Mouse (Mus musculus) gastrocnemius, postnatal 14 days (tissue): ENCODE results near the gene Cyp2e1. TPM values are rescaled to one million over a fixed set of nuclear protein-coding genes. Genes with fewer than 3 reads are reported as not detected.
"Not testable (repeated sequence)": the region's sequence is repeated elsewhere in the genome, so short reads cannot be mapped to it uniquely, and the experiment has no call there.

ENCODE experiments used
- DNase-seq: peaks from one replicate; pipeline ENCODE4 v3.0.0; 2021; ENCODE audit warnings: mixed read lengths
- intact Hi-C: fragments of 180-260 bp; cut with DNase I; formaldehyde crosslinking; loops from one replicate; pipeline ENCODE4 v1.15.1; 2025; ENCODE audit warnings: low total_unique reads
- long read RNA-seq, 2 experiments: library from polyadenylated mRNA; stranded (forward); transcript quantifications; one replicate each; pipeline ENCODE4 v2.0.0; 2021
- total RNA-seq, 2 experiments: library from RNA; stranded (reverse); gene quantifications; 2 replicates each; pipeline ENCODE4 v1.2.3; 2021

Gene Cyp2e1
- total RNA-seq = under 1 TPM; 0.21 to 0.33 TPM
- long read RNA-seq, experiment 1 = 0 reads
- long read RNA-seq, experiment 2 = 0 reads

- intact Hi-C loops = no loop called here
- no peak for DNase-seq
These were observed at the start of gene Cyp2e1 for GRCm38 (mm10) chr7:140763447-140764020. Gene Cyp2e1, plus strand, starts transcription at chr7:140763739.

- DNase-seq = no peak
- intact Hi-C loops = no loop called here
These were observed 46.1 kb upstream of the Cyp2e1 start for GRCm38 (mm10) chr7:140717155-140718055.

GRCm38 (mm10) chr7:140721095-140721494 lies 42.4 kb upstream of the Cyp2e1 start:
- intact Hi-C loops = no loop called here
- DNase-seq = no peak

GRCm38 (mm10) chr7:140725558-140725957 lies 38.0 kb upstream of the Cyp2e1 start:
- DNase-seq = no peak
- intact Hi-C loops = no loop called here

- intact Hi-C loops = no loop called here
These were observed 30.4 kb upstream of the Cyp2e1 start for GRCm38 (mm10) chr7:140733162-140733561.

GRCm38 (mm10) chr7:140747402-140747801 lies 16.1 kb upstream of the Cyp2e1 start:
- DNase-seq = no peak
- intact Hi-C loops = no loop called here

More at GRCm38 (mm10) chr7:140733162-140733561, 30.4 kb upstream of the Cyp2e1 start:
- DNase-seq = no peak

GRCm38 (mm10) chr7:140748116-140748826 lies 15.3 kb upstream of the Cyp2e1 start:
- no peak for DNase-seq
- intact Hi-C loops = no loop called here

- intact Hi-C loops = no loop called here
- DNase-seq = no peak
These were observed 14.7 kb upstream of the Cyp2e1 start for GRCm38 (mm10) chr7:140748827-140749160.

- no peak for DNase-seq
- intact Hi-C loops = no loop called here
These were observed 9.0 kb upstream of the Cyp2e1 start for GRCm38 (mm10) chr7:140754556-140754955.

GRCm38 (mm10) chr7:140756151-140756854 lies 7.2 kb upstream of the Cyp2e1 start:
- intact Hi-C loops = no loop called here
- DNase-seq = no peak

- intact Hi-C loops = no loop called here
- no peak for DNase-seq
These were observed 2.9 kb upstream of the Cyp2e1 start for GRCm38 (mm10) chr7:140760647-140761046.

GRCm38 (mm10) chr7:140765391-140765790 lies 1.9 kb downstream of the Cyp2e1 start:
- intact Hi-C loops, DNase-seq: not testable (repeated sequence)

GRCm38 (mm10) chr7:140765888-140766739 lies 2.6 kb downstream of the Cyp2e1 start:
- DNase-seq = no peak
- intact Hi-C loops = no loop called here

GRCm38 (mm10) chr7:140780548-140780947 lies 17.0 kb downstream of the Cyp2e1 start:
- intact Hi-C loops = no loop called here

GRCm38 (mm10) chr7:140787406-140788052 lies 24.0 kb downstream of the Cyp2e1 start, which contains the start of gene Syce1:
Gene Syce1, minus strand, starts transcription at chr7:140787852.
- DNase-seq = no peak
- intact Hi-C loops = no loop called here

More at GRCm38 (mm10) chr7:140780548-140780947, 17.0 kb downstream of the Cyp2e1 start:
- DNase-seq = no peak

GRCm38 (mm10) chr7:140788053-140788435 lies 24.5 kb downstream of the Cyp2e1 start:
- intact Hi-C loops = no loop called here
- no peak for DNase-seq

GRCm38 (mm10) chr7:140793541-140793940 lies 30.0 kb downstream of the Cyp2e1 start:
- intact Hi-C loops = no loop called here
- DNase-seq = no peak

GRCm38 (mm10) chr7:140797619-140798018 lies 34.1 kb downstream of the Cyp2e1 start:
- DNase-seq = no peak
- intact Hi-C loops = no loop called here
